Mouse (Mus musculus): ENCODE data around the gene Hbb-y.

DNA sequence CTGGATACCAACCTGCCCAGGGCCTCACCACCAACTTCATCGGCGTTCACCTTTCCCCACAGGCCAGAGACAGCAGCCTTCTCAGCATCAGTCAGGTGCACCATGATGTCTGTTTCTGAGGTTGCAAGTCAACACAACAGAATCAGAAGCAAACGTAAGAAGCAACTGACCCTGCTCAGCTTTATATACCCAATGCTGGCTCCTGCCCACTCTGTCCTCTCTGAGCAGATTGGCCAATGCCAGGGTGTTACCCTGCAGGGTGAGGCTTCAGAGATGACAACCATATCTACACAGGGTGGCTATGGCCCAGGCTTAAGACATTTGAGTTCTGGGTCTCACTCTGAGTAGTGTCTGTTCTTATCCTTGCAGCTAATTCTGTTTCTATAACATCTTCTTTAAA, 39.2 kb downstream of the Hbb-y start, which contains the start of gene Hbb-bt:
- TF ChIP-seq CTCF (IDR thresholded peaks at IDR 0.05; ENCODE audit: low read depth) (no peak), EP300 (optimal IDR thresholded peaks at IDR 0.05) (no peak)

Data from stomach, postnatal 0 days (tissue).